Mouse (Mus musculus) gastrocnemius, adult 2 months (tissue): ENCODE measurements around the gene Khdrbs1. TPM values are rescaled to one million over a fixed set of nuclear protein-coding genes. Genes with fewer than 3 reads are reported as not detected.
"Not testable (repeated sequence)": the region's sequence is repeated elsewhere in the genome, so short reads cannot be mapped to it uniquely, and the experiment has no call there.

ENCODE experiments used
- DNase-seq: peaks from one replicate; pipeline ENCODE4 v3.0.0; 2022
- H3K27ac ChIP-seq: fragments of 200-600 bp; 2 replicates; pipeline ENCODE4 v1.8.1; 2022; ENCODE audit warnings: mild to moderate bottlenecking
- H3K4me3 ChIP-seq: fragments of 200-600 bp; 2 replicates; pipeline ENCODE4 v1.8.1; 2022; ENCODE audit warnings: mild to moderate bottlenecking, moderate library complexity
- CTCF ChIP-seq: fragments of 200-600 bp; IDR thresholded peaks from 2 replicates; pipeline ENCODE4 v1.8.1; 2022; ENCODE audit warnings: antibody characterized with exemption, mild to moderate bottlenecking, moderate library complexity
- intact Hi-C: fragments of 180-260 bp; cut with DNase I; formaldehyde crosslinking; loops from one replicate; pipeline ENCODE4 v1.15.1; 2025
- total RNA-seq, 2 experiments: library from RNA; stranded (reverse); gene quantifications; 2 replicates each; pipeline ENCODE4 v1.2.3; 2021

Gene Khdrbs1
- total RNA-seq, 2 experiments from 2014 or later: 24.3 to 27.0 TPM

DNA sequence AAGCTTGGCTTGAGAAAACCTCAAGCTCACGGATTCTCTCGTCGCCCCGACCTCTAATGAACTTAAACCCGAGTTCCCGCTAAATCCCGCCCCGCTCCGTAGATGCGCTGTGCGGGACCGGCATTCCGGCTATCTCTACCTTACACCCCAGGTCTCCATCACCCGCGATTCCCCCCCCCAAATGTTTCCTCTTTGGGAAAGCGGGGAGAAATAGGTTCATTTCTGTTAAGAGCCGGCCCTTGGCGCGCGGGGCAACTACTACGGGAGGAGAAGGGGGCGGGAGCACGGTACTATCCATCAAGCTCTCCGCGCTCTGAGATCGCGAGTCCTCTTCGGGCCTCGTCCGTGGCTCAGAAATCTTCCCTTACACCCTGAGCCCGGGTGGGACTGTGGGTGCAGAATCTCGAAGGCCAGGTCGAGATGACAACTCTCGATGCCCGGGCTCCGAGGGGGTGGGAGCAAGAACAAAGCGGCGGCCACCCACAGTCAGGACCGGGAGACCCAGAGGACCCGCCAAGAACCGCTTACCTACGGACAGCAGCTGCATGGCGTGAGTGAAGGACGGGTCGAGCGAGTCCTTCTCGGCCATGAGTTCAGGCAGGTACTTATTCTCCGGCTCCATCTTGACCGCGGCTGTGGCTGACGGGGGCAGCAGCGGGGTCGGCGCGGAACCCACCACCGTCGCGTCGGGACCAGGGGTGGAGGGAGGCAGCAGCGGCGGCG, 691 bp downstream of the Khdrbs1 start:
- DNase-seq: peak; percentile 52
- TF ChIP-seq CTCF: no peak
- Histone ChIP-seq H3K4me3 (peak overlapping the region; percentile 86), H3K27ac (peak overlapping the region; percentile 98)
- intact Hi-C loops: loop anchor here (5.0 kb wide), 1 partner anchor 81 kb away; no protein-coding TSS in a partner anchor

DNA sequence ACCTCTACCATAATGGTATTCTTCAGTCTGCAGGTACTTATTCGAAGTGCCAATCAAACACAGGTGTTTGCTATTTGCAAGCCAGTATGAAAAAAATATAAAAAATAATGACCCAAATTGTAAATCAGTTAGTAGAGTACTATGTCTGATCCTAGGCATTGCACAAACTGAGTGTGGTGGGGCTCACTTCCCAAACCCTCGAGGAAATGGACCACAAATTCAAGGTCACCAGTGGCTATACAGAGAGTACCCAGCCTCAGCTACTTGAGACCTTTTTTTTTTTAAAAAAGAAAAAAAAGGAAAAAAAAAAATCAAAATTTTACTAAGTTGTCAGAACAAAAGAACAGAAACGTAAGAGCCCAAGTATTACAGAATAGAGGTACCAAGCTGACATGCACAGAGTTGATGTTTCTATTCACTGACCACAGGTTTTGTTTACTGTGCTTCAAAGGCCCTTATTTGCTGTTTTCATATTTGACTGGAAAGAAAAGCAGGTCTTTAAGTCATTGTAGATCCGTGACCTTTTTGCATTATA, 2.9 kb downstream of the Khdrbs1 start:
- DNase-seq: no peak
- intact Hi-C loops: loop anchor here (5.0 kb wide), 1 partner anchor 37 kb away; no protein-coding TSS in a partner anchor
- TF ChIP-seq CTCF: no peak
- no peak overlapping the region for H3K27ac ChIP-seq
- no peak overlapping the region for H3K4me3 ChIP-seq

DNA sequence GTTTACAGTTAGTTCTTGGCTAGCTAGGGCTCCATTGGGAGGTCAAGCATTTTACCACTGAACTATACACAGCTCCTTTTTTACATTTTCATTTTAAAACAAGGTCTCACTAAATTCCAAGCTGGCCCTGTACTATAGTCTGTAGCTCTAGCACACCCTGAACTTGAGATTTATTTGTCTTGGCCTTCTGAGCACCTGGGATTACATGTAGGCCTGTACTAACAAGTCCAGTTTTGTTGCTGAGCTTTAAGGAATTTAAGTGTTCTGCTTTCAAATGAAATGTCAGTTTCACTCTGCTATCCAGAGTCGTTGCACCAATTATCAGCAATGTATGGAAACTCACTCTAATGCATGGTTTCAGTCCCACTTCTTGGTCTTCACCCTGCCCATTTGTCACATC, 5.9 kb downstream of the Khdrbs1 start:
- DNase-seq: no peak
- intact Hi-C loops: loop anchor here (5.0 kb wide), 1 partner anchor 34 kb away; no protein-coding TSS in a partner anchor
- Histone ChIP-seq H3K27ac (peak overlapping the region; percentile 0; the same call in 1 of the 2 replicates), H3K4me3 (no peak overlapping the region)
- no peak for TF ChIP-seq CTCF

DNA sequence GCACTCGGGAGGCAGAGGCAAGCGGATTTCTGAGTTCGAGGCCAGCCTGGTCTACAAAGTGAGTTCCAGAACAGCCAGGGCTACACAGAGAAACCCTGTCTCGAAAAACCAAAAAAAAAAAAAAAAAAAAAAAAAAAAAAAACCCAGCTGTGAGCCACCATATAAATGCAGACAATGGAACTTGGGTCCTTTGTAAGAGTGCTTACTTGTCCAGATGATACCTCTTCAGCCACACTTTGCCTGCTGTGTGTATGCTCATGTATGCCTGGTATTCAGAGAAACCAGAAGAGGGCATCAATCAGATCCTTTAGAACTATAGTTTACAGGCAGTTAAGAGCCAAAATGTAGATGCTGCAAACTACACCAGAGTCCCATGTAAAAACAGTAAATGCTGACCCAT, 6.6 kb downstream of the Khdrbs1 start:
- H3K4me3 ChIP-seq, DNase-seq: not testable (repeated sequence)
- intact Hi-C loops: loop anchor here (5.0 kb wide), 1 partner anchor 33 kb away; no protein-coding TSS in a partner anchor
- H3K27ac ChIP-seq: 0 out of 2 replicates have a peak overlapping the region, but pooled peaks have one; percentile 0

DNA sequence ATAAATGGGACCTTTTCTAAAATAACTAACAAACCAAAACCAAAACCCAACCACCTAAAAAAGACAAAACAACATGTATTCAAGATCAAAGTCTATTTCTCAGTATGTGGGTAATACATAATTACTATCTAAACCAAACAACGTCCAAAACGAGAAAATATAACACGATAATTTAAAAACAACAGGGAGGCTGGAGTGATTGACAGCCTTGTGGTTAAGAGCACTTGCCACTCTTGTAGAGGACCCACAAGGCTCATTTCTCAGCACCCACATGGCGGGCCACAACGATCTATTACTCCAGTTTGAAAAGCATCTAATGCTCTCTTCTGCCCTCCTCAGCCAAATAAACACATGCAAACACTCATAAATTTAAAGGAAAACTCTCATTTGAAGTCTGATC, 10.7 kb downstream of the Khdrbs1 start:
- Histone ChIP-seq H3K4me3 (no peak overlapping the region), H3K27ac (peak overlapping the region; percentile 46; the same call in 1 of the 2 replicates)
- no peak for TF ChIP-seq CTCF
- no peak for DNase-seq
- intact Hi-C loops: no loop called here

DNA sequence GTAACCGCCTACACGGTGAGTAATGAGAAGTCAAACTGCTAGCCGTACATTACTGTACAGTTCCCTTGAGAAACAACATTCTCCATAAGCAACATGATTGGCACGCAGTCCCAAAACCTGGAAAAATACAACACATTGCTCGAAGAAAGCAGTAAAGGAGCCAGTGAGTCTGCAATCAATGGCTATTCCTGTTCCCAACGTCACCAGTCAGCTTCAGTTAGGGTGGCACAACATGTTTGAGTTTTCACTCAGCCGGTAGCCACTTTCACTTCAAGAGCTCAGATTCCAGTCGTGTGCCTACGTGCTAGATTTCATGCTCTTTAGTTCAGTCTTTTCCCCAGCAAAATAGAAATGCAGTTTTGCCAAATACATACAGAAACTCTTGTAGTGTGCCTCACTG, 25.8 kb downstream of the Khdrbs1 start:
- Histone ChIP-seq H3K4me3 (no peak overlapping the region), H3K27ac (no peak overlapping the region)
- DNase-seq: no peak
- intact Hi-C loops: no loop called here
- TF ChIP-seq CTCF: no peak

DNA sequence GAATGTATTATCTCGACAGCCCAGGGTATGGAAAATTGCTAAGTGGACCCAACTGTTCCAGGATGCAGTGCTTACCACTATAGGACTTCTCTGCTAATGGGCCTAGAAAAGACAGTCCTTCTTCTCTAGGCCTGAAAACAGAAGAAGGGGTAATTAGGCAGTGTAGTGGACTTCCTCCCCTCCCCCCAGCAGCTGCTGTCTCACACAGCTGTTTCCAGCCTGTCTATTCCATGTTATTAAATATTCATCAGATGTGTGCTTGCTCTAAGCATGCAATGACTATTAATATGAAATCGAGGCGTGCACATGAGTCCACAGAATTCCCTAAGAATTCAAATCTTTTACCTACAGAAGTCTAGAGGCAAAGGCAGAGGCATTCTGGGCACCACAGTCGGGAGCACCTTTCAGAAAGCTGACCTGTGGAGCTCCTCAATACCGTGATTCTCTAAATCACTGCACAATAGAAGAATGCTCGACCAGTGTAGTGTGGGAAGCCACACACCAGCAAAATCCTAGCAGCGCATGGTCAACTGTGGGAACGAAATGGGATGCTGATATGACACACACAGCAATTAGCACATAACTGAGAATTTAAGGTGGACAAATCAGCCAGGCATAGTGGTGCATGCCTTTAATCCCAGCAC, 32.5 kb downstream of the Khdrbs1 start:
- H3K27ac ChIP-seq: no peak overlapping the region
- no peak for TF ChIP-seq CTCF
- DNase-seq: no peak
- no peak overlapping the region for H3K4me3 ChIP-seq
- intact Hi-C loops: no loop called here

DNA sequence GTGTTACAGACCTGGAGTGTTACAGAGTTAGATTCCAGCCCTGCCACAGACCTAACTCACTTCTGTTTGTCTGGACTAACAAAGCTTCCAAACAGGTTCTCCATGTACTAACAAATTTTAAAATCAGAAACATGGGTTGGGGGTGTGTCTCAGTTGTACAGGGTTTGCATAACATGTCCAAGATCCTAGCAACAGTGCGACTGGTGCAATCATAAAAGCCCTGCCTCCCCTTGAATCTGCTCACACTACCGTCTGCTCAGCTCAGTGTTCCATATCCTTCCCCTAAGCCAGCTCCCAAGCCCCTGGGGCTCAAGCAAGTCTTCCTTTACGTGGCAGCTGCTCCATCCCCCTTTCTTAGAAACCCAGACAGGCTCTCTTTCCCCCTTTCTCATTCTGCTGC, 35.4 kb downstream of the Khdrbs1 start:
- intact Hi-C loops: no loop called here
- no peak overlapping the region for H3K4me3 ChIP-seq
- no peak for TF ChIP-seq CTCF
- no peak for DNase-seq
- H3K27ac ChIP-seq: no peak overlapping the region

DNA sequence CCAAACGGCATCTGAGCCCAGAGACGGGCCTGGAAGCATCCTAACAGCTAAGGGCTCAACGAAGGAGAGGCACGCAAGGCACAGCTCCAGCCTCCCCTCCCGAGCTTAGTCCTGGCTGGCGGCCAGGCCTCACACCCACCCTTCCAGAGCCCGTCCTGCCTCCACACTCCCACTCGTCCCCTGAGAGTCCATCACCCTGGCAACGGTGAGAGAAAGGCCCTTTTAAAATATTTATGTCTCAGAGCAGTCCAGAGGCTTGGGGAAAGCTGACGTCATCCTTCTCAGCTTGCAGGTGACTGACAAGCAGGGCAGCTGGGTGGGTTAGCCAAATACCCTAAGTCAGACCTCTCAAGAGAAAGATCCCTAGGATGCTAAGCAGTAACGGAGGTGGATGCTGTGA, 39.6 kb downstream of the Khdrbs1 start:
- DNase-seq: peak; percentile 60
- intact Hi-C loops: loop anchor here (5.0 kb wide), 3 partner anchors 35 to 280 kb away; partner anchors contain the start of gene Adgrb2
- Histone ChIP-seq H3K27ac (peak overlapping the region; percentile 56), H3K4me3 (no peak overlapping the region)
- no peak for TF ChIP-seq CTCF

DNA sequence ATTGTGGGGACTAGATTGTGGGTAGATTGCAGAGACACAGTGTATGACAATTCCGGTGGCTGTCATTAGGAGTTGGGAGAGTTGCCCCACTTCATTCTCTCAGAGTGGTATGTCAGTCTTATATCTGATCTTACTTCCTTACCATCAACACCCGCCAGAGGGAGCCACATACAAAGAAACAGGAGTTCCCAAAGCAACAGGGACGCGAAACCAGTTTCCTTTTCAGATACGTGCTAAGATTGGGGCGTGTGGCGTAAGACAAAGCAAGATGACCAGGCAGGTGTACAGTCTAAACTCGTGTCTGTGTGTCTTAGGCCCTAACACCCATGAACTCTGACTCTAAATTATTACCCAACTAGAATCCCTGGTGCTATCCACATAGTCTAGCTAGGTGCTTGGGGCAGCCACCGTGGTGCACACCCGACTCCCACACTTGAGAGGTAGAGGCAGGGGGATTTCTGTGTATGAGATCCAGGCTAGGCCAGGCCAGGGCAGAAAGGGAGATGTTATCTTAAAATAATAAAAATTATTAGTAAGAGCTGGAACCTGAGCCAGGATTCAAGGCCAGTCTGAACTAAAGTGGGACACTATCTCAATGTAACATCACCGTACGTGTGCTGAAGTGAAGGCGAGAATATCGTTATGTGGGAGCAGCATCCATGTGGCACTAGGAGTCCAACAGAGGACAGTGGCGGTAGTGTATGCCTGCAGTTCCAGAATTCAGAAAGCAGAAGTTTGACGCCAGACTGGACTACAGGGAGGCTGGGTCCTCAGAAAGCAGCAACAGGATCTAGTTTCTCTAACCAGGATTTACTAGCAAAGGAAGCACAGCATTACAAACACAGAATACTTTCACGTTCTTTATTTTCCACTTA, 40.4 kb downstream of the Khdrbs1 start:
- H3K4me3 ChIP-seq: peak overlapping the region; percentile 61
- peak overlapping the region; percentile 56 for H3K27ac ChIP-seq
- DNase-seq: peak; percentile 84
- TF ChIP-seq CTCF: peak; percentile 88
- intact Hi-C loops: loop anchor here (1.0 to 5.0 kb wide), 4 partner anchors 36 to 281 kb away; partner anchors contain the start of gene Adgrb2

DNA sequence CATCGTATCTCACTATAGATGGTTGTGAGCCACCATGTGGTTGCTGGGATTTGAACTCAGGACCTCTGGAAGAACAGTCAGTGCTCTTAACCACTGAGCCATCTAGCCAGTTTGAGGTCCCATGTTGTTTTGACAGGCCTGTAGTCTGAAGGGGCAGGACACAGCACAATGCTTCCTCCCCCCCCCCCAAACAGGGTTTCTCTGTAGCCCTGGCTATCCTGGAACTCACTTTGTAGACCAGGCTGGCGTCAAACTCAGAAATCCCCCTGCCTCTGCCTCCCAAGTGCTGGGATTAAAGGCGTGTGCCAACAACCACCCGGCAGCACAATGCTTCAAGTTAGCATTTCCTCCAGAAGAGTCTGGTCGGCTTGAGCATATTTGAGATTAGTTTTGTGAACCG, 41.4 kb downstream of the Khdrbs1 start:
- H3K27ac ChIP-seq, H3K4me3 ChIP-seq, DNase-seq: not testable (repeated sequence)
- intact Hi-C loops: loop anchor here (1.0 to 5.0 kb wide), 4 partner anchors 37 to 282 kb away; partner anchors contain the start of gene Adgrb2

DNA sequence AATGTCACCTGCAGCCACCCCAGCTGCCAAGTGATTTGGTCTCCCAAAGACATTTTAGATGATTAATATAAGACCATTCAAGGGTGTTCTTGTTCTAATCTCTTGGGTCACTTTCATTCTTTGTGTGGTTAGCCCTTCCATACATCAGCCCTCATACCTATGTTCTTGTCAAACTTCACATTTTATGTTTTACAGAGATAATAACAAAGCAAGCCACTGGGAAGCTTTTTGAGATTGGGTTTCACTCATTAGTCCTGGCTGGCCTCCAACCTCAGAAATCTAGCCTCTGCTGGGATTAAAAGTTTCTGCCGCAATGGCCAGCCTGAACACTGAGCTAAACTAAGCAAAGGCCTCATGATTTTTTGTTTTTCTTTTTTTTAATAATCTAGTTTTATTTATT, 41.9 kb downstream of the Khdrbs1 start:
- intact Hi-C loops: loop anchor here (5.0 kb wide), 3 partner anchors 37 to 282 kb away; partner anchors contain the start of gene Adgrb2
- TF ChIP-seq CTCF: no peak
- Histone ChIP-seq H3K27ac (no peak overlapping the region), H3K4me3 (no peak overlapping the region)
- no peak for DNase-seq
